Mouse (Mus musculus) myocyte (in vitro differentiated cells): ENCODE measurements around the gene Fam25c. TPM values are rescaled to one million over a fixed set of nuclear protein-coding genes. Genes with fewer than 3 reads are reported as not detected.

Source experiments
- H3K27me3 ChIP-seq: one replicate; pipeline ENCODE4 v1.6.1; 2011; ENCODE audit not compliant: control insufficient read depth, insufficient read depth, insufficient read length
- H3K36me3 ChIP-seq: one replicate; pipeline ENCODE4 v1.6.1; 2011; ENCODE audit not compliant: control insufficient read depth, insufficient read depth
- H3K4me2 ChIP-seq: one replicate; pipeline ENCODE4 v1.6.1; 2011; ENCODE audit warnings: low read depth, control low read depth
- H3K4me3 ChIP-seq: one replicate; pipeline ENCODE4 v1.5.1; 2011; ENCODE audit warnings: mild to moderate bottlenecking, control low read depth, moderate library complexity
- H3K79me2 ChIP-seq: one replicate; pipeline ENCODE4 v1.6.1; 2011; ENCODE audit not compliant: control insufficient read depth, insufficient read depth
- H3ac ChIP-seq: one replicate; pipeline ENCODE4 v1.6.1; 2011; ENCODE audit not compliant: control insufficient read depth, insufficient read length
- CEBPB ChIP-seq: IDR thresholded peaks from 2 replicates; pipeline ENCODE4 v1.6.1; 2011; ENCODE audit warnings: mild to moderate bottlenecking, moderate library complexity; ENCODE audit not compliant: poor library complexity, insufficient read depth, severe bottlenecking
- E2F4 ChIP-seq: IDR thresholded peaks from one replicate; pipeline ENCODE4 v1.6.1; 2011; ENCODE audit warnings: mild to moderate bottlenecking, control low read depth, moderate library complexity; ENCODE audit not compliant: insufficient read depth
- MAX ChIP-seq: IDR thresholded peaks from one replicate; pipeline ENCODE4 v1.6.1; 2011; ENCODE audit warnings: low read depth, mild to moderate bottlenecking, control low read depth
- MYOD1 ChIP-seq, 3 experiments: IDR thresholded peaks; one replicate each; pipeline ENCODE4 v1.6.1; 2011; ENCODE audit warnings: control low read depth in 2 of 3, low read depth in 2 of 3, mild to moderate bottlenecking in 2 of 3, moderate library complexity in 1 of 3; ENCODE audit not compliant: insufficient read length in 2 of 3, control insufficient read depth in 1 of 3
- MYOG ChIP-seq, 3 experiments: IDR thresholded peaks; one replicate each; pipeline ENCODE4 v1.6.1; 2011; ENCODE audit warnings: control low read depth in 2 of 3, low read depth in 2 of 3, mild to moderate bottlenecking in 2 of 3; ENCODE audit not compliant: insufficient read length in 2 of 3, control insufficient read depth in 1 of 3, insufficient read depth in 1 of 3
- POLR2A ChIP-seq: IDR thresholded peaks from one replicate; pipeline ENCODE4 v1.6.1; 2011; ENCODE audit warnings: low read depth, mild to moderate bottlenecking, control low read depth, moderate library complexity; ENCODE audit not compliant: insufficient read length
- POLR2AphosphoS2 ChIP-seq: IDR thresholded peaks from one replicate; pipeline ENCODE4 v1.6.1; 2011; ENCODE audit warnings: low read depth, control low read depth; ENCODE audit not compliant: insufficient read length
- REST ChIP-seq: IDR thresholded peaks from one replicate; pipeline ENCODE4 v1.6.1; 2011; ENCODE audit warnings: mild to moderate bottlenecking, control low read depth, moderate library complexity; ENCODE audit not compliant: insufficient read depth, insufficient read length
- SRF ChIP-seq: IDR thresholded peaks from one replicate; pipeline ENCODE4 v1.6.1; 2011; ENCODE audit warnings: low read depth; ENCODE audit not compliant: control insufficient read depth, insufficient read length
- TCF12 ChIP-seq: IDR thresholded peaks from one replicate; pipeline ENCODE4 v1.6.1; 2011; ENCODE audit warnings: mild to moderate bottlenecking, control low read depth; ENCODE audit not compliant: poor library complexity, insufficient read depth, severe bottlenecking
- TCF3 ChIP-seq: IDR thresholded peaks from one replicate; pipeline ENCODE4 v1.6.1; 2011; ENCODE audit warnings: low read depth, control low read depth; ENCODE audit not compliant: insufficient read length
- USF1 ChIP-seq: IDR thresholded peaks from one replicate; pipeline ENCODE4 v1.6.1; 2011; ENCODE audit warnings: low read depth, mild to moderate bottlenecking, control low read depth, moderate library complexity
- polyA plus RNA-seq: library from polyadenylated mRNA; unstranded; fragments of >200 nt; fragmentation: generic; extraction: Trizol; gene quantifications from one replicate; pipeline ENCODE4 v1.2.1, GENCODE M21; 2012; ENCODE audit warnings: missing spikeins

The Fam25c gene
- polyA plus RNA-seq, 1 experiment: not detected

DNA sequence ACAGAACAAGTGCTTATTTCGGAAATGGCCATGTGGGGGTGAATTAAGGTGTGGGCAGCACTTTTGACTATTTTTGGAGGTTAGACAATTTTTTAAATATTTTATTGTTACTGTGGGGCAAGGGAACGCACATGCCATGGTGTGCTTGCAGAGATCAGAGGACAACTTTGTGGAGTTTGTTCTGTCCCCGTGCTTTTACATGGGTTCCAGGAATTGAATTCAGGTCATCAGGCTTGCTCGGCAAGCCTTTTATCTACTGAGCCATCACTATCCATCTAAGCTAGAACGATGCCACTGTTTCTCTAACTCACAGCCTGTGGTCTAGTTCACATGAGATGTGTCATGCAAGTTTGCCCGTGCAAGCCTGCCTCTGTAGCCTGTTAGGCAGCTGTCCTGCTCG is 6.9 kb downstream of the Fam25c start:
- Histone ChIP-seq H3K27me3 (no peaks in the 10 kb centered on the region), H3ac (no peak overlapping the region), H3K4me2 (no peak overlapping the region), H3K4me3 (no peak overlapping the region), H3K36me3 (peaks cover 3% of the 10 kb centered on the region), H3K79me2 (no peaks in the 10 kb centered on the region)
- peak in 1 of 3 experiments; percentile 17 for TF ChIP-seq MYOD1 (IDR thresholded peaks at IDR 0.05; ENCODE audit: control insufficient read depth in 1 of 3, insufficient read length in 2 of 3, low read depth in 2 of 3)
- no peak for TF ChIP-seq SRF
- TF ChIP-seq E2F4: no peak
- peak in 1 of 3 experiments; percentile 12 for TF ChIP-seq MYOG (IDR thresholded peaks at IDR 0.05; ENCODE audit: control insufficient read depth in 1 of 3, insufficient read depth in 1 of 3, insufficient read length in 2 of 3, low read depth in 2 of 3)

DNA sequence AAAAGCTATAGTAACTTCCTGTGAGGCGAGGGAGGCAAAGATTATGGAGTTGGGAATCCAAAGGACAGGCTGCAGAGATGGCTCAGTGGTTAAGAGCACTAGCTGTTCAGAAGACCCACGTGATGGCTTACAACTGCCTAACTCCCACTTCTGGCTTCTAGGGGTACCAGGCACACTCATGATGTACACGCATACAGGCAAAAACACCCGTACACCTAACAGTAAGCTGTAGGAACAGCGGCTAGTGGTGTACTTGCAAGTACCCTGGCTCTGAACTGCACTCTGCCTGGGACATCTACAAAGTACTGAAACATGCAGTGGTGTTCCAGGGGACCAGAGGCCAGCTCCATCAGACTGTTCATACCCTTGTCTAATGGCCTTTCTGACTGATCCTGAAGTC is 8.1 kb downstream of the Fam25c start:
- Histone ChIP-seq H3K36me3 (peaks cover 15% of the 10 kb centered on the region), H3K4me3 (no peak overlapping the region), H3ac (no peak overlapping the region), H3K79me2 (no peaks in the 10 kb centered on the region), H3K27me3 (no peaks in the 10 kb centered on the region), H3K4me2 (no peak overlapping the region)
- TF ChIP-seq POLR2A: no peak
- TF ChIP-seq USF1: no peak
- TF ChIP-seq TCF3: no peak
- peak; percentile 67 for TF ChIP-seq POLR2AphosphoS2
- no peak for TF ChIP-seq CEBPB
- no peak for TF ChIP-seq MYOG (IDR thresholded peaks at IDR 0.05; ENCODE audit: control insufficient read depth in 1 of 3, insufficient read depth in 1 of 3, insufficient read length in 2 of 3, low read depth in 2 of 3)
- no peak for TF ChIP-seq REST

DNA sequence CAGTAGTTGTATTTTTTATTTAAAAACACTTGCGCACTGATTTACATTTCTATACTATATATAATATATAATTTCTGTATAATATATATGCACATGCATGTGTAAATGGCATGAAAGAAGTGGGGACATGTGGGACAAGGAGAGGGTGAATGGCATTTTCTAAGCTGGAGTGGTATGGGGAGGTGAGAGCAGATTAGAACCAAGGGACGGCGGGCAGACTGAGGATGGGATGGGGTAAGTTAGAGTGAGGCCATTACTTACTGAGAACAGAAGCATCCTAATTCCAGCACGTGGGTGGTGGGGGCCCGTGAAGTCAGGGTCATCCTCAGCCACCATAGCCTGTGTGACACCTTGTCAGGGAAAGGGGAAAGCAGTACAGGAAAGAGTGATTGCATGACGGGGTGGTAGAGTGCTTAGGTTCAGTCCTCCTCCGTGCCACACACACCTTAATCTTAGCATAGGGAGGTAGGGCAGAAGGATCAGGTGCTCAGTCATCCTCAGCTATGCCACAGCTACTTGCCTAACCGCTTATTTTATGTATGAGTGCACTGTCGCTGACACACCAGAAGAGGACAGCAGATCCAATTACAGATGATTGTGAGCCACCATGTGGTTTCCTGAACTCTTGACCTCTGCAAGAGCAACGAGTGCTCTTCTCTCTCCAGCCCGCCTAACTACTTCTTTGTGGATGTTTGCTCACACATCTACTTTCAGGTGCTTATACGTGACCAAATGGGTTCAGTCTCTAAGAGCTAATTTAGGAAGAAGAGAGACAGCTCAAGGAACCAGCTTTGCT is 9.3 kb downstream of the Fam25c start:
- no peak overlapping the region for H3K4me2 ChIP-seq
- H3K4me3 ChIP-seq: no peak overlapping the region
- peaks cover 25% of the 10 kb centered on the region for H3K36me3 ChIP-seq
- TF ChIP-seq POLR2AphosphoS2 (peak; percentile 76), E2F4 (no peak), SRF (no peak), POLR2A (no peak)
- no peaks in the 10 kb centered on the region for H3K27me3 ChIP-seq
- H3ac ChIP-seq: no peak overlapping the region
- no peaks in the 10 kb centered on the region for H3K79me2 ChIP-seq

DNA sequence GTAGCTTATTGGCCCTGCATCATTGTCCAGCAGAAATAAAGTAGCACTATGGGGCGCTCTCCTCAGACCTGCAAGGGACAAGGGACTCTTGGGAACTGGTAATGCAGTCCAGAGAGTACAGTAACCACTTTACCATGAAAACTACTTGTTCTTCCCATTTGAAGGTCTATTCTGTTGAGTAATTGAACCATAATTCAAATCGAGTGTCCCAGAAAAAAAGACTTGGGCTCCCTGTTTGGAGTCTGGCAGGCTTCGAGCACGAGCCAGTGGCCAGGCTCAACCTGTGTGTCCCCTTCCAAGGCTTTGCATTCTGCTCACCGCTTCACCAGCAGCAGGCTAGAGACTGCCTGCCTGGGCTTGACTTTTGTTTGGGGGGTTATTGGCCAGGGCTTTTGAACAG is 10.9 kb downstream of the Fam25c start:
- H3K36me3 ChIP-seq: peaks cover 39% of the 10 kb centered on the region
- no peak overlapping the region for H3ac ChIP-seq
- no peak overlapping the region for H3K4me2 ChIP-seq
- no peak for TF ChIP-seq SRF
- TF ChIP-seq MAX: no peak
- no peak for TF ChIP-seq POLR2AphosphoS2
- TF ChIP-seq TCF12: no peak
- TF ChIP-seq MYOD1 (IDR thresholded peaks at IDR 0.05; ENCODE audit: control insufficient read depth in 1 of 3, insufficient read length in 2 of 3, low read depth in 2 of 3): no peak
- TF ChIP-seq CEBPB: no peak
- TF ChIP-seq E2F4: no peak
- TF ChIP-seq POLR2A: no peak
- TF ChIP-seq MYOG (IDR thresholded peaks at IDR 0.05; ENCODE audit: control insufficient read depth in 1 of 3, insufficient read depth in 1 of 3, insufficient read length in 2 of 3, low read depth in 2 of 3): no peak
- TF ChIP-seq TCF3: no peak
- no peaks in the 10 kb centered on the region for H3K79me2 ChIP-seq
- no peak overlapping the region for H3K4me3 ChIP-seq
- H3K27me3 ChIP-seq: no peaks in the 10 kb centered on the region

DNA sequence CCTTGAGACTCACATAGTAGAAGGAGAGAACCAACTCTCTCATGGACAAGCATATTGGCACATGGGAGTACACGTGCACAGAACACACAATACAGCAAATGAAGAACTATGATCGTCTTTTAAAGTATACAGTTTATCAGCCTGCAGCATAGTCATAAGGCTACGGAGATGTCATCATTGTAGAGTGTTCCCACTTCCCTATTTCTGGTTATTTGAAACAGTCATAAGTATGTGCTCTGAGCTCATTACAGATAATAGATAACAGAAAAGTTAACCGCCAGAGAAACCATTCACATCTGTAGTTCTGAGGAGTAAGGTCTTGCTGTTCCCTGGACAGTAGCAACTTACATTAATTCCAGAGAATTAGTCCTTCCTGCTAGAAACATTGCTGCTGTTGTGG is 12.2 kb downstream of the Fam25c start:
- no peaks in the 10 kb centered on the region for H3K27me3 ChIP-seq
- H3ac ChIP-seq: no peak overlapping the region
- TF ChIP-seq POLR2AphosphoS2 (no peak), E2F4 (no peak), REST (no peak), MYOD1 (IDR thresholded peaks at IDR 0.05; ENCODE audit: control insufficient read depth in 1 of 3, insufficient read length in 2 of 3, low read depth in 2 of 3) (no peak), MAX (no peak), TCF12 (no peak), POLR2A (no peak), SRF (no peak), USF1 (no peak), CEBPB (no peak), MYOG (IDR thresholded peaks at IDR 0.05; ENCODE audit: control insufficient read depth in 1 of 3, insufficient read depth in 1 of 3, insufficient read length in 2 of 3, low read depth in 2 of 3) (no peak), TCF3 (no peak)
- no peaks in the 10 kb centered on the region for H3K79me2 ChIP-seq
- peaks cover 44% of the 10 kb centered on the region for H3K36me3 ChIP-seq
- H3K4me3 ChIP-seq: no peak overlapping the region
- no peak overlapping the region for H3K4me2 ChIP-seq
